In genomic region chr2:157057758-157058157, GRCm38 (mm10) we compare ENCODE assay signal across 13 mouse cellular contexts. TPM values are rescaled to one million over a fixed set of nuclear protein-coding genes. Genes with fewer than 3 reads are reported as not detected.
DNase-seq lines count a peak whose midpoint lies in the region; ATAC-seq and TF ChIP-seq lines count a peak whose summit lies in the region.
"Had no signal": no experiment of that assay in that cellular context is flagged by ENCODE, and none has a peak within 500 bp of the region (broad histone marks: within the 10 kb centered on the region; RNA-seq: fewer than 3 reads in every experiment).

No protein-coding gene starts in this region.

- no peak for ATAC-seq in intestine, embryonic 14.5 days (replicated peaks; ENCODE audit: low FRiP score, low TSS enrichment, low read depth)
- no peak for ATAC-seq in intestine, embryonic 15.5 days
- ATAC-seq in hindbrain, embryonic 14.5 days (ENCODE audit: low FRiP score), result no peak

- no peak for TF ChIP-seq EP300 in ES-Bruce4 (IDR thresholded peaks at IDR 0.05; ENCODE audit: insufficient read depth, low read depth, low read length)

- H3K27ac ChIP-seq in intestine, embryonic 14.5 days (ENCODE audit: low read depth), result peak overlapping the region; percentile 82
- H3K27ac ChIP-seq in intestine, embryonic 15.5 days, result no peak overlapping the region
- peak overlapping the region; percentile 60 for H3K27ac ChIP-seq in ES-Bruce4 (ENCODE audit: insufficient read depth, low read length)
- H3K27ac ChIP-seq in cortical plate, adult 2 months (ENCODE audit: insufficient read depth, low read length), result peak overlapping the region; percentile 4; the same call in 1 of the 2 replicates
- peak overlapping the region; percentile 85; the same call in 1 of the 2 replicates for H3K27ac ChIP-seq in hindbrain, embryonic 14.5 days
- H3K27ac ChIP-seq in thymus, adult 2 months (ENCODE audit: control insufficient read depth, insufficient read depth, low read length), result no peak overlapping the region
- H3K27ac ChIP-seq: liver, embryonic 13.5 days had no signal

- H3K36me3 ChIP-seq in intestine, embryonic 14.5 days (ENCODE audit: control insufficient read depth, insufficient read depth, low read length), result peaks cover 45% of the 10 kb centered on the region
- peaks cover 10% of the 10 kb centered on the region; the same call in 1 of the 2 replicates for H3K36me3 ChIP-seq in intestine, embryonic 15.5 days
- no peaks in the 10 kb centered on the region for H3K36me3 ChIP-seq in ES-Bruce4 (ENCODE audit: control insufficient read depth, insufficient read depth, low read length, poor library complexity, severe bottlenecking)
- H3K36me3 ChIP-seq in hindbrain, embryonic 14.5 days (replicated peaks; ENCODE audit: control insufficient read depth, insufficient read depth), result peaks cover 63% of the 10 kb centered on the region
- H3K36me3 ChIP-seq in thymus, adult 2 months (ENCODE audit: control insufficient read depth, insufficient read depth, low read length), result no peaks in the 10 kb centered on the region
- H3K36me3 ChIP-seq: G1E had no signal

- no peaks in the 10 kb centered on the region for H3K9me3 ChIP-seq in intestine, embryonic 14.5 days (ENCODE audit: control insufficient read depth, low read length)
- no peaks in the 10 kb centered on the region for H3K9me3 ChIP-seq in intestine, embryonic 15.5 days
- no peaks in the 10 kb centered on the region for H3K9me3 ChIP-seq in ES-Bruce4 (replicated peaks; ENCODE audit: control insufficient read depth, insufficient read depth, low read length, poor library complexity, severe bottlenecking)
- no peaks in the 10 kb centered on the region for H3K9me3 ChIP-seq in hindbrain, embryonic 14.5 days (ENCODE audit: control insufficient read depth, low read length)
- H3K9me3 ChIP-seq: G1E; liver, embryonic 13.5 days had no signal

- no peak overlapping the region for H3K4me3 ChIP-seq in intestine, embryonic 14.5 days (ENCODE audit: low read depth, low read length)
- H3K4me3 ChIP-seq in intestine, embryonic 15.5 days (replicated peaks), result no peak overlapping the region
- no peak overlapping the region; the same call in 1 of the 2 replicates for H3K4me3 ChIP-seq in ES-Bruce4 (ENCODE audit: low read depth, low read length)
- no peak overlapping the region for H3K4me3 ChIP-seq in cortical plate, adult 2 months (ENCODE audit: insufficient read depth, low read length)
- no peak overlapping the region for H3K4me3 ChIP-seq in hindbrain, embryonic 14.5 days (replicated peaks; ENCODE audit: low read length)
- no peak overlapping the region for H3K4me3 ChIP-seq in thymus, adult 2 months (ENCODE audit: control insufficient read depth, insufficient read depth, low read length)
- H3K4me3 ChIP-seq: erythroblast, embryonic 14.5 days; liver, embryonic 13.5 days had no signal

- no peak for TF ChIP-seq POLR2A in ES-Bruce4 (IDR thresholded peaks at IDR 0.05; ENCODE audit: insufficient read depth, low read length)
- TF ChIP-seq POLR2A in cortical plate, adult 2 months (IDR thresholded peaks at IDR 0.05; ENCODE audit: extremely low read depth, insufficient read depth, low read length), result no peak
- no peak for TF ChIP-seq POLR2A in thymus, adult 2 months (IDR thresholded peaks at IDR 0.05; ENCODE audit: control insufficient read depth, extremely low read depth, insufficient read depth, low read length, poor library complexity)

- no peak for TF ChIP-seq CTCF in ES-Bruce4 (IDR thresholded peaks at IDR 0.05; ENCODE audit: low read depth, low read length)
- TF ChIP-seq CTCF in cortical plate, adult 2 months (IDR thresholded peaks at IDR 0.05; ENCODE audit: extremely low read depth, insufficient read depth, low read length), result no peak
- TF ChIP-seq CTCF in thymus, adult 2 months (IDR thresholded peaks at IDR 0.05; ENCODE audit: borderline replicate concordance, control insufficient read depth, extremely low read depth, insufficient read depth, low read length, poor library complexity), result no peak

- peaks cover 19% of the 10 kb centered on the region for H3K4me1 ChIP-seq in intestine, embryonic 14.5 days (replicated peaks; ENCODE audit: control insufficient read depth, insufficient read depth, low read length)
- H3K4me1 ChIP-seq in intestine, embryonic 15.5 days (replicated peaks), result peaks cover 15% of the 10 kb centered on the region
- H3K4me1 ChIP-seq in ES-Bruce4 (ENCODE audit: control insufficient read depth, insufficient read depth, low read length), result peaks cover 7% of the 10 kb centered on the region
- 0 out of 2 replicates have a peak, but pooled peaks cover 2% of the 10 kb centered on the region for H3K4me1 ChIP-seq in cortical plate, adult 2 months (ENCODE audit: control insufficient read depth, insufficient read depth, low read length)
- peaks cover 12% of the 10 kb centered on the region for H3K4me1 ChIP-seq in hindbrain, embryonic 14.5 days (replicated peaks; ENCODE audit: control insufficient read depth, insufficient read depth, low read length)
- peaks cover 9% of the 10 kb centered on the region for H3K4me1 ChIP-seq in thymus, adult 2 months (replicated peaks; ENCODE audit: control insufficient read depth, insufficient read depth, low read length)

- WGBS in intestine, embryonic 14.5 days, result 86% methylated on average over 4 of the region's 4 CpGs
- WGBS in intestine, embryonic 15.5 days, result 86% methylated on average over 4 of the region's 4 CpGs
- WGBS in hindbrain, embryonic 14.5 days, result 77% methylated on average over 4 of the region's 4 CpGs
- WGBS in thymus, adult 2 months, result 96% methylated on average over 4 of the region's 4 CpGs

- H3K4me2 ChIP-seq in intestine, embryonic 14.5 days (ENCODE audit: low read length), result 0 out of 2 replicates have a peak overlapping the region, but pooled peaks have one; percentile 39
- no peak overlapping the region for H3K4me2 ChIP-seq in intestine, embryonic 15.5 days (replicated peaks)
- no peak overlapping the region for H3K4me2 ChIP-seq in hindbrain, embryonic 14.5 days (replicated peaks)

- DNase-seq in intestine, embryonic 14.5 days (ENCODE audit: low spot score), result no peak
- no peak for DNase-seq in hindbrain, embryonic 14.5 days (ENCODE audit: low spot score)
- no peak for DNase-seq in frontal cortex, postnatal 36 days (ENCODE audit: low spot score in 2 of 2)
- DNase-seq in adrenal gland, postnatal 4 days (ENCODE audit: low spot score in 2 of 2), result no peak
- no peak for DNase-seq in thymus, adult 2 months
- DNase-seq: adrenal gland, adult 8-10 months; heart, postnatal 14 days; liver, embryonic 13.5 days had no signal

- no peaks in the 10 kb centered on the region for H3K27me3 ChIP-seq in intestine, embryonic 14.5 days (replicated peaks; ENCODE audit: control insufficient read depth, insufficient read depth, low read length)
- H3K27me3 ChIP-seq in intestine, embryonic 15.5 days (replicated peaks), result no peaks in the 10 kb centered on the region
- no peaks in the 10 kb centered on the region for H3K27me3 ChIP-seq in ES-Bruce4 (ENCODE audit: control insufficient read depth, insufficient read depth, low read length, poor library complexity, severe bottlenecking)
- H3K27me3 ChIP-seq in hindbrain, embryonic 14.5 days (ENCODE audit: control insufficient read depth, insufficient read depth, low read length), result no peaks in the 10 kb centered on the region
- H3K27me3 ChIP-seq in thymus, adult 2 months (ENCODE audit: control insufficient read depth, insufficient read depth, low read length), result no peaks in the 10 kb centered on the region
- H3K27me3 ChIP-seq: liver, embryonic 13.5 days had no signal

- H3K9ac ChIP-seq in intestine, embryonic 14.5 days (ENCODE audit: low read length), result no peak overlapping the region
- H3K9ac ChIP-seq in intestine, embryonic 15.5 days, result no peak overlapping the region
- no peak overlapping the region; the same call in 1 of the 2 replicates for H3K9ac ChIP-seq in ES-Bruce4 (ENCODE audit: low read depth, poor library complexity, severe bottlenecking)
- no peak overlapping the region for H3K9ac ChIP-seq in hindbrain, embryonic 14.5 days
- H3K9ac ChIP-seq: liver, embryonic 13.5 days had no signal

RNA-seq across cellular contexts. Expression of gene Soga1, which starts 21.3 kb away (rescaled TPM):
- 4.7 and 6.1 TPM in 2 replicates for polyA plus RNA-seq in intestine, embryonic 14.5 days (2014; fragmentation: Nextera tagmentation; extraction: Ambion mirVana)
- polyA plus RNA-seq in intestine, embryonic 15.5 days (2015; fragmentation: Nextera tagmentation; extraction: Ambion mirVana), result 2.0 and 2.3 TPM in 2 replicates
- polyA plus RNA-seq in ES-Bruce4 (2011; ENCODE audit: insufficient read depth, insufficient read length, low read depth, missing spikeins), result 9.8 and 11.5 TPM in 2 replicates
- 5.8 and 6.8 TPM in 2 replicates for polyA plus RNA-seq in cortical plate, adult 2 months (2012; rRNA removed)
- 9.5 and 9.7 TPM in 2 replicates for polyA plus RNA-seq in hindbrain, embryonic 14.5 days (2014; fragmentation: Nextera tagmentation; extraction: Ambion mirVana)
- 10 to 100 TPM; 46.3 to 47.0 TPM for total RNA-seq in adrenal gland, postnatal 4 days (2021)
- 5.2 and 5.3 TPM in 2 replicates for polyA plus RNA-seq in thymus, adult 2 months (2012; rRNA removed)

RNA-seq across cellular contexts. Expression of gene Tldc2, which starts 29.1 kb away (rescaled TPM):
- polyA plus RNA-seq in intestine, embryonic 14.5 days (2014; fragmentation: Nextera tagmentation; extraction: Ambion mirVana), result not detected in 2 replicates
- not detected in 2 replicates for polyA plus RNA-seq in intestine, embryonic 15.5 days (2015; fragmentation: Nextera tagmentation; extraction: Ambion mirVana)
- polyA plus RNA-seq in ES-Bruce4 (2011; ENCODE audit: insufficient read depth, insufficient read length, low read depth, missing spikeins), result not detected in 2 replicates
- not detected in 2 replicates for polyA plus RNA-seq in cortical plate, adult 2 months (2012; rRNA removed)
- polyA plus RNA-seq in hindbrain, embryonic 14.5 days (2014; fragmentation: Nextera tagmentation; extraction: Ambion mirVana), result not detected in 2 replicates
- total RNA-seq in adrenal gland, postnatal 4 days (2021), result not detected
- polyA plus RNA-seq in thymus, adult 2 months (2012; rRNA removed), result not detected in 2 replicates
- total RNA-seq: adrenal gland, adult 8-10 months; G1E; heart, postnatal 14 days had no signal
- polyA plus RNA-seq: erythroblast, embryonic 14.5 days; G1E; liver, embryonic 13.5 days had no signal

RNA-seq across cellular contexts. Expression of gene Dsn1, which starts 50.8 kb away (rescaled TPM):
- 31.6 and 36.4 TPM in 2 replicates for polyA plus RNA-seq in intestine, embryonic 14.5 days (2014; fragmentation: Nextera tagmentation; extraction: Ambion mirVana)
- polyA plus RNA-seq in intestine, embryonic 15.5 days (2015; fragmentation: Nextera tagmentation; extraction: Ambion mirVana), result 28.3 and 29.4 TPM in 2 replicates
- 33.3 and 40.8 TPM in 2 replicates for polyA plus RNA-seq in ES-Bruce4 (2011; ENCODE audit: insufficient read depth, insufficient read length, low read depth, missing spikeins)
- polyA plus RNA-seq in cortical plate, adult 2 months (2012; rRNA removed), result 5.4 and 5.8 TPM in 2 replicates
- 11.3 and 11.9 TPM in 2 replicates for polyA plus RNA-seq in hindbrain, embryonic 14.5 days (2014; fragmentation: Nextera tagmentation; extraction: Ambion mirVana)
- total RNA-seq in adrenal gland, postnatal 4 days (2021), result 10 to 100 TPM; 19.9 to 22.3 TPM
- polyA plus RNA-seq in thymus, adult 2 months (2012; rRNA removed), result 11.9 and 12.3 TPM in 2 replicates

Comparison
In these comparisons a context has a peak if more than half of its experiments do, and no peak if none do; other contexts are left out.
1. H3K27ac ChIP-seq: peak in intestine, embryonic 14.5 days (single experiment), ES-Bruce4 (single experiment), cortical plate, adult 2 months (single experiment) and hindbrain, embryonic 14.5 days (single experiment); none in intestine, embryonic 15.5 days (single experiment) and thymus, adult 2 months (single experiment).